Comparison of ENCODE assay signal across 8 mouse cellular contexts in the genomic region with DNA sequence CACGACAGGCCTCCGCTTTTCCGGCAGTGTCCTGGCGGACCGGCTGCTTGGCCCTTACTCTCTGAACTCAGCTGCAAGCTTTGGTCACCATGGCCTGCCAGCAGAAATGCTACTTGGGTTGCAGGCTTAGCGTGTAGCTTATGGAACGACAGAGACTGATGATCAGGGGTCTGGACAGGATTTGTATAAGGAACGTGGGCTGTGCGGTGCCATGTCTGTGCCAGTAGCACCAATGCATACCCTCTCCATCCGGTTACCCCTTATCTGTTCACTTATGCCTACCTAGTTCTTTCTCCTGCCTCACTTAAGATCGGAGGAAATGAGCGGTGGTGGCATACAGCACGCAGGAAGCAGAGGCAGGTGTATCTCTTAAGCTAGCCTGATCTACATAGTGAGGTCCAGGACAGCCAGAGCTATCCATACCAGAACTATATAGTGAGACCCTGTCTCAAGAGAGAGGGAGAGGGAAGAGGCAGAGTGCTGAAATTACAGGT. TPM values are rescaled to one million over a fixed set of nuclear protein-coding genes. Genes with fewer than 3 reads are reported as not detected.
DNase-seq lines count a peak whose midpoint lies in the region; ATAC-seq and TF ChIP-seq lines count a peak whose summit lies in the region.

No protein-coding gene starts in this region.

- peak overlapping the region; percentile 56 for H3ac ChIP-seq in myocyte (ENCODE audit: control insufficient read depth, insufficient read length)

- H3K4me3 ChIP-seq in lung, adult 2 months (replicated peaks; ENCODE audit: extremely low read depth, low read depth, low read length) = peak overlapping the region; percentile 82
- peak overlapping the region; percentile 52 for H3K4me3 ChIP-seq in embryonic facial prominence, embryonic 12.5 days
- H3K4me3 ChIP-seq in intestine, embryonic 15.5 days (replicated peaks) = peak overlapping the region; percentile 54
- peak overlapping the region; percentile 58 for H3K4me3 ChIP-seq in myocyte

- no peak for TF ChIP-seq POLR2A in lung, adult 2 months (IDR thresholded peaks at IDR 0.05; ENCODE audit: borderline replicate concordance, extremely low read depth, low read depth, low read length)
- TF ChIP-seq POLR2A in myocyte (IDR thresholded peaks at IDR 0.05; ENCODE audit: insufficient read length, low read depth) = no peak

- no peak for ATAC-seq in embryonic facial prominence, embryonic 12.5 days (ENCODE audit: insufficient number of reproducible peaks, insufficient read depth, low FRiP score, low TSS enrichment)
- ATAC-seq in intestine, embryonic 15.5 days = peak; percentile 7; the same call in 1 of the 2 replicates

- peak overlapping the region; percentile 67 for H3K9ac ChIP-seq in embryonic facial prominence, embryonic 12.5 days
- H3K9ac ChIP-seq in intestine, embryonic 15.5 days = peak overlapping the region; percentile 73

- no peaks in the 10 kb centered on the region for H3K9me3 ChIP-seq in embryonic facial prominence, embryonic 12.5 days
- H3K9me3 ChIP-seq in intestine, embryonic 15.5 days = no peaks in the 10 kb centered on the region

- H3K4me1 ChIP-seq in lung, adult 2 months (ENCODE audit: control insufficient read depth, insufficient read depth, low read length) = peaks cover 5% of the 10 kb centered on the region
- H3K4me1 ChIP-seq in embryonic facial prominence, embryonic 12.5 days = peaks cover 14% of the 10 kb centered on the region
- H3K4me1 ChIP-seq in intestine, embryonic 15.5 days (replicated peaks) = peaks cover 9% of the 10 kb centered on the region; the same call in 1 of the 2 replicates

- peaks cover 37% of the 10 kb centered on the region for H3K79me2 ChIP-seq in myocyte (ENCODE audit: control insufficient read depth, insufficient read depth)

- H3K4me2 ChIP-seq in embryonic facial prominence, embryonic 12.5 days (replicated peaks) = peak overlapping the region; percentile 78
- peak overlapping the region; percentile 85 for H3K4me2 ChIP-seq in intestine, embryonic 15.5 days (replicated peaks)
- peak overlapping the region; percentile 72 for H3K4me2 ChIP-seq in myocyte (ENCODE audit: low read depth)

- 12% methylated on average over 13 of the region's 13 CpGs for WGBS in lung, adult 2 months
- WGBS in embryonic facial prominence, embryonic 12.5 days = 27% methylated on average over 13 of the region's 13 CpGs
- WGBS in intestine, embryonic 15.5 days = 22% methylated on average over 13 of the region's 13 CpGs

- H3K36me3 ChIP-seq in embryonic facial prominence, embryonic 12.5 days = peaks cover 6% of the 10 kb centered on the region; the same call in 1 of the 2 replicates
- H3K36me3 ChIP-seq in intestine, embryonic 15.5 days = no peaks in the 10 kb centered on the region
- H3K36me3 ChIP-seq in myocyte (ENCODE audit: control insufficient read depth, insufficient read depth) = peaks cover 4% of the 10 kb centered on the region

- no peaks in the 10 kb centered on the region for H3K27me3 ChIP-seq in embryonic facial prominence, embryonic 12.5 days
- no peaks in the 10 kb centered on the region for H3K27me3 ChIP-seq in intestine, embryonic 15.5 days (replicated peaks)
- H3K27me3 ChIP-seq in myocyte (ENCODE audit: control insufficient read depth, insufficient read depth, insufficient read length) = no peaks in the 10 kb centered on the region

- H3K27ac ChIP-seq in embryonic facial prominence, embryonic 12.5 days = peak overlapping the region; percentile 94
- H3K27ac ChIP-seq in intestine, embryonic 15.5 days = peak overlapping the region; percentile 88

- intact Hi-C loops in gastrocnemius, postnatal 36 days (cut with DNase I) = no loop called here

- TF ChIP-seq CTCF in lung, adult 2 months (IDR thresholded peaks at IDR 0.05; ENCODE audit: insufficient read depth, low read length) = no peak

- no peak for DNase-seq in lung, adult 2 months
- DNase-seq in lung, postnatal 36 days = no peak
- no peak for DNase-seq in cerebellum, adult 8-10 months
- DNase-seq in adrenal gland, adult 18-20 months (ENCODE audit: low spot score in 2 of 2) = no peak
- no peak for DNase-seq in gastrocnemius, postnatal 36 days

TF ChIP-seq in myocyte, 11 proteins besides CTCF, POLR2A, EP300 and RAD21:
- no peak for TF ChIP-seq TCF12 (IDR thresholded peaks at IDR 0.05; ENCODE audit: insufficient read depth, poor library complexity, severe bottlenecking)
- TF ChIP-seq MYOG (IDR thresholded peaks at IDR 0.05; ENCODE audit: control insufficient read depth in 1 of 3, insufficient read depth in 1 of 3, insufficient read length in 2 of 3, low read depth in 2 of 3) = no peak
- TF ChIP-seq E2F4 (IDR thresholded peaks at IDR 0.05; ENCODE audit: insufficient read depth) = no peak

RNA-seq across cellular contexts. Expression of gene Stip1, which starts 0.9 kb away (rescaled TPM):
- 25.0 and 31.4 TPM in 2 replicates for polyA plus RNA-seq in lung, adult 2 months (2012; rRNA removed)
- 273 and 275 TPM in 2 replicates for polyA plus RNA-seq in embryonic facial prominence, embryonic 12.5 days (2016; fragmentation: Nextera tagmentation; extraction: Ambion mirVana)
- polyA plus RNA-seq in intestine, embryonic 15.5 days (2015; fragmentation: Nextera tagmentation; extraction: Ambion mirVana) = 211 and 214 TPM in 2 replicates
- polyA plus RNA-seq in myocyte (2012; fragmentation: generic; extraction: Trizol) = 223 TPM
- total RNA-seq in adrenal gland, adult 18-20 months (2021) = 100 to 1,000 TPM; 284 to 378 TPM
- 10 to 100 TPM; 80.7 to 91.9 TPM for total RNA-seq in gastrocnemius, postnatal 36 days (2021)

RNA-seq across cellular contexts. Expression of gene Macrod1, which starts 15.9 kb away (rescaled TPM):
- polyA plus RNA-seq in lung, adult 2 months (2012; rRNA removed) = 42.0 and 44.3 TPM in 2 replicates
- polyA plus RNA-seq in embryonic facial prominence, embryonic 12.5 days (2016; fragmentation: Nextera tagmentation; extraction: Ambion mirVana) = 11.3 and 12.2 TPM in 2 replicates
- 11.8 and 11.9 TPM in 2 replicates for polyA plus RNA-seq in intestine, embryonic 15.5 days (2015; fragmentation: Nextera tagmentation; extraction: Ambion mirVana)
- 82.4 TPM for polyA plus RNA-seq in myocyte (2012; fragmentation: generic; extraction: Trizol)
- total RNA-seq in adrenal gland, adult 18-20 months (2021) = 10 to 100 TPM; 62.4 to 77.9 TPM
- 100 to 1,000 TPM; 240 to 280 TPM for total RNA-seq in gastrocnemius, postnatal 36 days (2021)

RNA-seq across cellular contexts. Expression of gene Fermt3, which starts 21.4 kb away (rescaled TPM):
- 36.8 and 41.6 TPM in 2 replicates for polyA plus RNA-seq in lung, adult 2 months (2012; rRNA removed)
- polyA plus RNA-seq in embryonic facial prominence, embryonic 12.5 days (2016; fragmentation: Nextera tagmentation; extraction: Ambion mirVana) = 6.5 and 7.2 TPM in 2 replicates
- 9.8 and 10.1 TPM in 2 replicates for polyA plus RNA-seq in intestine, embryonic 15.5 days (2015; fragmentation: Nextera tagmentation; extraction: Ambion mirVana)
- 0.34 TPM for polyA plus RNA-seq in myocyte (2012; fragmentation: generic; extraction: Trizol)
- total RNA-seq in adrenal gland, adult 18-20 months (2021) = 1 to 10 TPM; 7.4 to 8.7 TPM
- total RNA-seq in gastrocnemius, postnatal 36 days (2021) = 1 to 10 TPM; 1.1 to 1.5 TPM

RNA-seq across cellular contexts. Expression of gene Trpt1, which starts 44.8 kb away (rescaled TPM):
- 15.1 and 15.6 TPM in 2 replicates for polyA plus RNA-seq in lung, adult 2 months (2012; rRNA removed)
- 10.8 and 11.7 TPM in 2 replicates for polyA plus RNA-seq in embryonic facial prominence, embryonic 12.5 days (2016; fragmentation: Nextera tagmentation; extraction: Ambion mirVana)
- polyA plus RNA-seq in intestine, embryonic 15.5 days (2015; fragmentation: Nextera tagmentation; extraction: Ambion mirVana) = 6.9 and 9.0 TPM in 2 replicates
- polyA plus RNA-seq in myocyte (2012; fragmentation: generic; extraction: Trizol) = 9.2 TPM
- total RNA-seq in adrenal gland, adult 18-20 months (2021) = 10 to 100 TPM; 11.4 to 15.4 TPM
- total RNA-seq in gastrocnemius, postnatal 36 days (2021) = 10 to 100 TPM; 21.0 to 23.2 TPM

RNA-seq across cellular contexts. Expression of gene Nudt22, which starts 44.8 kb away (rescaled TPM):
- polyA plus RNA-seq in lung, adult 2 months (2012; rRNA removed) = 27.5 and 29.9 TPM in 2 replicates
- polyA plus RNA-seq in embryonic facial prominence, embryonic 12.5 days (2016; fragmentation: Nextera tagmentation; extraction: Ambion mirVana) = 20.5 and 25.0 TPM in 2 replicates
- 20.6 and 23.5 TPM in 2 replicates for polyA plus RNA-seq in intestine, embryonic 15.5 days (2015; fragmentation: Nextera tagmentation; extraction: Ambion mirVana)
- 27.0 TPM for polyA plus RNA-seq in myocyte (2012; fragmentation: generic; extraction: Trizol)
- 10 to 100 TPM; 21.5 to 24.7 TPM for total RNA-seq in adrenal gland, adult 18-20 months (2021)
- total RNA-seq in gastrocnemius, postnatal 36 days (2021) = 10 to 100 TPM; 11.4 to 16.5 TPM
